Mouse (Mus musculus): ENCODE measurements at regions not wholly inside any gene's neighbourhood (a gene's known extent, or its start where the extent isn't known, plus 50 kb on each side); places are given as distances from the start of the nearest gene placed in this dataset.
A peak's percentile ranks its signal among the peaks of the same experiment; 100 is the strongest.

DNA sequence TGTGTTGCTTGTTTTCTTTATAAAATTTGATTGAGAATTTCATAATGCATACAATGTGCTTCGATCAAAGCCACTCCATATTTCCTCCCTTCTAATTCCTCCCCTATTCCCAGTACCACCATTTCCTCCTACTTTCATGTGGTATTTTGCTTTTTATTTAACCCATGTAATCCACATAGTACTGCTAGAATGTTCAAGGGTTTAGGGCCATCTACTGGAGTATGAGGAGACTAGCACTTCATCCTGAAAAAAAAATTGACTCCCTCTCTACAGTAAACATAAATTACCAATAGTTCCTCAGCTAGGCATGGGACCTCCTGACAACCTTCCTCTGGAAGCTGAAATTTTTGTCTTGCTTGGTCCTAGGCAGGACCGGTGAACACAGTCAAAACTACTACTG is 163.0 kb downstream of the Gpr165 start:
- DNase-seq, result no peak

DNA sequence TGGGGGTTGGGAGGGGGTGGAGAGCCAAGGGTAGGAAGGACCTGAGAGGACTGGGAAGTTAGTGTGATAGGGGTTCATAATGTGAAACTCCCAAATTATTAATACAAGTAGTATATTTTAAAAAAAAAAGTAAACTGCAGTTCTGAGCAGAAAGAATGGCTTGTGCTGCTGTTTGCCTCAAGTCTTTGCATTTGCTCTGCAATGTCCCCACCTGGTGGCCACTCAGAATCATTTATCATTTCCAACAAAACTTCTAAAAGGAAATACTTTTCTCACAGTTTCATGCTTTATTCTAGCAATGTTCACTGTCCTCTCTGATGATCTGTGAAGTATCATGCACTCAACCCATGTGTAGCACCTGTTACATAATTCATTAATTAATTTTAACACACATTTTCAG is 165.5 kb downstream of the Gpr165 start:
- DNase-seq, result peak; percentile 4

DNA sequence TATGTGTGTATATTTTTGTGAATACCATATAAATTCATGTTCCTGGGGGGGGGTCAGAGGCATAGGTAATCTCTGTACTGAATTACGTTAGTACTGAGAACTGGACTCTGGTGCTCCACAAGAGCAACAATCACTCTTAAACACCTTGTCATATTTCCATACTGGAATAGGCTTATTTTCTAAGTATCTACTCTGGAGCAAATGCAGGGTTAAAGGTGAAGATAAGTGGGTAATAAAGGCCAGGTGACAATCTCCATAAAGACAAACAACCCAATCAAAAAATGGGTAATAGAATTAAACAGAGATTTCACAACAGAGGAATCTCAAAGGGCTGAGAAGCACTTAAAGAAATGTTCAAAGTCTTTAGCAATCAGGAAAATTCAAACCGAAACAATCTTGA is 165.9 kb downstream of the Gpr165 start:
- no peak for DNase-seq

DNA sequence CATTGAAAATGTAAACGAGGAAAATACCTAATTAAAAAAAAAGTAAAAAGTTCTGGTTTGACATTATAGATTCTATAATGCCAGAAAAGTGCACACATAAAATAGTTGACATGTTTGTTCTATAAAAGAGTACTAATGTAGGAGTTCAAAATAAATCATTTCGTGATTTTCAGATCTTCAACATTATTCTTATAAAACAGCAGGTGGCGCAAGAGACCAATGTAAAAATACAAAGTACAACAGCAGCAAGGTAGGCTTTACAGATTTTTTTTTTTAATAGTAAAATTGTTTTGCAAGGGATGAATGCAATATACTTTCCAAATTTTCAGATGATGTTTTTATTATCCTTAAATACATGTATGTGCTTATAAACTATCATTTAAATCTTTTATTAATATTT is 171.8 kb upstream of the Pgr15l start:
- DNase-seq, result no peak
